Mouse (Mus musculus) fat pad, adult 2 months (tissue): ENCODE data around the gene Sf3b1.
"Not testable (repeated sequence)": the region's sequence is repeated elsewhere in the genome, so short reads cannot be mapped to it uniquely, and the experiment has no call there.

Source experiments
- DNase-seq: peaks from one replicate; pipeline ENCODE4 v3.0.0-alpha.2; 2011; ENCODE audit warnings: low read depth, low spot score; ENCODE audit errors: extremely low read depth

The Sf3b1 gene

GRCm38 (mm10) chr1:54958525-54958924 lies 68.8 kb downstream of the Sf3b1 start:
- DNase-seq, result no peak

GRCm38 (mm10) chr1:54956995-54957394 lies 70.3 kb downstream of the Sf3b1 start:
- not testable (repeated sequence) for DNase-seq

- DNase-seq, result no peak
These were observed 72.4 kb downstream of the Sf3b1 start for GRCm38 (mm10) chr1:54954856-54955255.

GRCm38 (mm10) chr1:54944648-54945047 lies 82.6 kb downstream of the Sf3b1 start:
- no peak for DNase-seq

GRCm38 (mm10) chr1:54935466-54935865 lies 91.8 kb downstream of the Sf3b1 start:
- DNase-seq, result no peak
